ENCODE assay signal across 45 mouse cellular contexts in genomic region chr3:146069276-146069675, GRCm38 (mm10). TPM values are rescaled to one million over a fixed set of nuclear protein-coding genes. Genes with fewer than 3 reads are reported as not detected.
"Had no signal": no experiment of that assay in that cellular context is flagged by ENCODE, and none has a peak within 500 bp of the region (broad histone marks: within the 10 kb centered on the region; RNA-seq: fewer than 3 reads in every experiment).

No protein-coding gene starts in this region.

- H3K4me3 ChIP-seq: heart, embryonic 10.5 days; heart, embryonic 12.5 days; heart, embryonic 13.5 days; heart, embryonic 15.5 days; hindbrain, embryonic 10.5 days; hindbrain, embryonic 12.5 days; hindbrain, embryonic 13.5 days; hindbrain, embryonic 15.5 days; intestine, embryonic 15.5 days; kidney, embryonic 15.5 days; layer of hippocampus, adult 2 months had no signal

- DNase-seq: heart, postnatal 14 days; heart, postnatal 36 days; heart, postnatal 4 days; kidney, adult 11 months; kidney, adult 18-20 months; kidney, adult 2 months; kidney, adult 8-10 months; kidney, adult 9 months; kidney, postnatal 10 days; kidney, postnatal 14 days; kidney, postnatal 25 days; kidney, postnatal 36 days; kidney, postnatal 4 days; layer of hippocampus, adult 9-11 months; layer of hippocampus, postnatal 36 days had no signal

- H3K4me2 ChIP-seq: heart, embryonic 11.5 days; heart, embryonic 12.5 days; heart, embryonic 13.5 days; heart, embryonic 15.5 days; hindbrain, embryonic 12.5 days; hindbrain, embryonic 13.5 days; hindbrain, embryonic 14.5 days; hindbrain, embryonic 15.5 days; intestine, embryonic 15.5 days; kidney, embryonic 15.5 days had no signal

- H3K27me3 ChIP-seq: heart, embryonic 12.5 days; heart, embryonic 13.5 days; heart, embryonic 15.5 days; hindbrain, embryonic 12.5 days; hindbrain, embryonic 13.5 days; hindbrain, embryonic 15.5 days; intestine, embryonic 15.5 days; kidney, embryonic 15.5 days had no signal

- H3K4me1 ChIP-seq: heart, embryonic 10.5 days; heart, embryonic 12.5 days; heart, embryonic 13.5 days; heart, embryonic 15.5 days; hindbrain, embryonic 10.5 days; hindbrain, embryonic 12.5 days; hindbrain, embryonic 13.5 days; hindbrain, embryonic 15.5 days; intestine, embryonic 15.5 days; kidney, embryonic 15.5 days had no signal

- H3K27ac ChIP-seq: heart, embryonic 10.5 days; heart, embryonic 13.5 days; heart, embryonic 15.5 days; hindbrain, embryonic 10.5 days; hindbrain, embryonic 12.5 days; hindbrain, embryonic 13.5 days; hindbrain, embryonic 14.5 days; hindbrain, embryonic 15.5 days; hindbrain, postnatal 0 days; intestine, embryonic 15.5 days; kidney, embryonic 15.5 days; kidney, postnatal 0 days; layer of hippocampus, adult 2 months had no signal

- H3K9me3 ChIP-seq: heart, embryonic 10.5 days; heart, embryonic 12.5 days; heart, embryonic 13.5 days; heart, embryonic 15.5 days; hindbrain, embryonic 10.5 days; hindbrain, embryonic 12.5 days; hindbrain, embryonic 13.5 days; hindbrain, embryonic 15.5 days; intestine, embryonic 15.5 days; kidney, embryonic 15.5 days had no signal

- H3K9ac ChIP-seq: heart, embryonic 12.5 days; heart, embryonic 13.5 days; heart, embryonic 15.5 days; hindbrain, embryonic 12.5 days; hindbrain, embryonic 13.5 days; hindbrain, embryonic 14.5 days; hindbrain, embryonic 15.5 days; intestine, embryonic 15.5 days; kidney, embryonic 15.5 days had no signal

- H3K36me3 ChIP-seq: heart, embryonic 10.5 days; heart, embryonic 12.5 days; heart, embryonic 13.5 days; heart, embryonic 15.5 days; hindbrain, embryonic 10.5 days; hindbrain, embryonic 12.5 days; hindbrain, embryonic 13.5 days; hindbrain, embryonic 15.5 days; intestine, embryonic 15.5 days; kidney, embryonic 15.5 days had no signal

- ATAC-seq: hindbrain, embryonic 16.5 days; hindbrain, postnatal 0 days; inflammation-experienced regulatory T-cells, adult 6 months; intestine, embryonic 15.5 days; intestine, embryonic 16.5 days; intestine, postnatal 0 days had no signal

RNA-seq across cellular contexts. Expression of gene Wdr63, which starts 38.7 kb away (rescaled TPM):
- total RNA-seq: heart, postnatal 25 days; heart, postnatal 36 days; hematopoietic stem cell, adult 5-6 weeks had no signal
- polyA plus RNA-seq: heart, embryonic 12.5 days; heart, embryonic 13.5 days; heart, embryonic 14.5 days; heart, postnatal 0 days; intestine, embryonic 14.5 days; intestine, embryonic 16.5 days; kidney, adult 2 months; kidney, embryonic 14.5 days had no signal

RNA-seq across cellular contexts. Expression of gene Mcoln3, which starts 48.0 kb away (rescaled TPM):
- total RNA-seq: heart, postnatal 25 days; heart, postnatal 36 days; hindbrain, postnatal 0 days; layer of hippocampus, adult 18-20 months; layer of hippocampus, adult 2 months; layer of hippocampus, adult 8-10 months; layer of hippocampus, postnatal 10 days; layer of hippocampus, postnatal 25 days; layer of hippocampus, postnatal 36 days; left cerebral cortex, adult 18-20 months had no signal
